Mouse (Mus musculus) limb, embryonic 15.5 days (tissue): ENCODE measurements at regions not wholly inside any gene's neighbourhood (a gene's known extent, or its start where the extent isn't known, plus 50 kb on each side); places are given as distances from the start of the nearest gene placed in this dataset.

Experiments used
- ATAC-seq: fragments of 200-750 bp; cut with Nextera tagmentation; 2 replicates; pipeline ENCODE4 v1.8.0; 2017; ENCODE audit warnings: low read depth, moderate TSS enrichment; ENCODE audit not compliant: insufficient number of reproducible peaks, low FRiP score, low TSS enrichment
- H3K27ac ChIP-seq: fragments of 300-500 bp; sonication (generic); 2 replicates; pipeline ENCODE4 v1.5.1; 2015; ENCODE audit warnings: moderate library complexity, mild to moderate bottlenecking, inconsistent platforms
- H3K27me3 ChIP-seq: fragments of 300-500 bp; sonication (generic); 2 replicates; pipeline ENCODE4 v1.6.1; 2015; ENCODE audit warnings: inconsistent platforms
- H3K36me3 ChIP-seq: fragments of 300-500 bp; sonication (generic); 2 replicates; pipeline ENCODE4 v1.6.1; 2015; ENCODE audit warnings: inconsistent platforms
- H3K4me1 ChIP-seq: fragments of 300-500 bp; sonication (generic); 2 replicates; pipeline ENCODE4 v1.6.1; 2015; ENCODE audit warnings: inconsistent platforms
- H3K4me2 ChIP-seq: fragments of 300-500 bp; sonication (generic); 2 replicates; pipeline ENCODE4 v1.6.1; 2015; ENCODE audit warnings: mild to moderate bottlenecking, inconsistent platforms
- H3K4me3 ChIP-seq: fragments of 300-500 bp; sonication (generic); 2 replicates; pipeline ENCODE4 v1.5.1; 2015; ENCODE audit warnings: mild to moderate bottlenecking, inconsistent platforms
- H3K9ac ChIP-seq: fragments of 300-500 bp; sonication (generic); 2 replicates; pipeline ENCODE4 v1.6.1; 2015; ENCODE audit warnings: inconsistent platforms
- H3K9me3 ChIP-seq: fragments of 300-500 bp; sonication (generic); 2 replicates; pipeline ENCODE4 v1.6.1; 2016; ENCODE audit warnings: inconsistent platforms
- WGBS: fragments of 180-500 bp; shearing (Covaris S2); methylation state at CpG from one replicate; pipeline ENCODE4 v1.1.7; 2015; 5-methylcytosine and 5-hydroxymethylcytosine counted together

- H3K4me2 ChIP-seq: no peak overlapping the region
- no peak overlapping the region for H3K9ac ChIP-seq
- H3K4me3 ChIP-seq: no peak overlapping the region
- no peak for ATAC-seq
- no peaks in the 10 kb centered on the region for H3K36me3 ChIP-seq
- 62% methylated on average over 2 of the region's 2 CpGs for WGBS
- no peaks in the 10 kb centered on the region for H3K9me3 ChIP-seq
- H3K27ac ChIP-seq: no peak overlapping the region
- H3K27me3 ChIP-seq: no peaks in the 10 kb centered on the region
- 0 out of 2 replicates have a peak, but pooled peaks cover 3% of the 10 kb centered on the region for H3K4me1 ChIP-seq
Observed at GRCm38 (mm10) chr9:117967080-117967479, 73.2 kb upstream of the Azi2 start.

GRCm38 (mm10) chr9:117966326-117966989 lies 73.8 kb upstream of the Azi2 start:
- Histone ChIP-seq H3K27ac (no peak overlapping the region), H3K9ac (no peak overlapping the region), H3K4me2 (no peak overlapping the region), H3K4me3 (no peak overlapping the region), H3K36me3 (no peaks in the 10 kb centered on the region), H3K9me3 (no peaks in the 10 kb centered on the region), H3K27me3 (no peaks in the 10 kb centered on the region), H3K4me1 (0 out of 2 replicates have a peak, but pooled peaks cover 3% of the 10 kb centered on the region)
- 51% methylated on average over 10 of the region's 10 CpGs for WGBS
- ATAC-seq: no peak

GRCm38 (mm10) chr9:117962088-117963030 lies 77.9 kb upstream of the Azi2 start:
- Histone ChIP-seq H3K4me1 (0 out of 2 replicates have a peak, but pooled peaks cover 3% of the 10 kb centered on the region), H3K27me3 (no peaks in the 10 kb centered on the region), H3K4me3 (no peak overlapping the region), H3K9me3 (no peaks in the 10 kb centered on the region), H3K4me2 (no peak overlapping the region), H3K27ac (no peak overlapping the region), H3K36me3 (no peaks in the 10 kb centered on the region), H3K9ac (no peak overlapping the region)
- WGBS: 71% methylated on average over 9 of the region's 9 CpGs
- ATAC-seq: no peak

GRCm38 (mm10) chr9:117959845-117960244 lies 80.5 kb upstream of the Azi2 start:
- H3K27ac ChIP-seq: no peak overlapping the region
- H3K9ac ChIP-seq: no peak overlapping the region
- 88% methylated on average over 2 of the region's 2 CpGs for WGBS
- H3K36me3 ChIP-seq: no peaks in the 10 kb centered on the region
- H3K4me3 ChIP-seq: no peak overlapping the region
- H3K27me3 ChIP-seq: no peaks in the 10 kb centered on the region
- no peak overlapping the region for H3K4me2 ChIP-seq
- no peaks in the 10 kb centered on the region for H3K9me3 ChIP-seq
- ATAC-seq: no peak
- H3K4me1 ChIP-seq: peaks cover 6% of the 10 kb centered on the region; the same call in 1 of the 2 replicates

DNA sequence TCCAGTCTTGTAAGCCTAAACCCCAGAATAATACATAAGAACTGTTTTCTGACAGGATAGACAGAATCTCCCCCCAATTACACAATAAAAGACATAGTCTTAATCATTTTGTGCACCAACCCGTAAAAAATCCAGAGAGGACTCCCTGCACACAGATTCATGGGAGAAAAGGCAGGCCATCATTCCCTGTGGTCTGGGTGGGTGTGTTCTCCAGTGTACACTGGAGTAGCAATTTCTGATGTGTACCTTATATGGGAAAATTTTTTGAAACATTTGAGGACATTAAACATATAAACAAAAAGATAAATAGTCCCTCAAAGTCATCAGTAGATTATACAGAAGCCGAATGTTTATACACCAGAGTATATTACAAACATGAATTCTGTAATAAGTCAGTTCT lies 83.1 kb upstream of the Azi2 start:
- Histone ChIP-seq H3K4me2 (no peak overlapping the region), H3K4me3 (no peak overlapping the region), H3K27ac (no peak overlapping the region), H3K9ac (no peak overlapping the region), H3K4me1 (peaks cover 6% of the 10 kb centered on the region; the same call in 1 of the 2 replicates), H3K36me3 (no peaks in the 10 kb centered on the region), H3K27me3 (no peaks in the 10 kb centered on the region), H3K9me3 (no peaks in the 10 kb centered on the region)
- ATAC-seq: no peak
- 66% methylated on average over 2 of the region's 2 CpGs for WGBS

DNA sequence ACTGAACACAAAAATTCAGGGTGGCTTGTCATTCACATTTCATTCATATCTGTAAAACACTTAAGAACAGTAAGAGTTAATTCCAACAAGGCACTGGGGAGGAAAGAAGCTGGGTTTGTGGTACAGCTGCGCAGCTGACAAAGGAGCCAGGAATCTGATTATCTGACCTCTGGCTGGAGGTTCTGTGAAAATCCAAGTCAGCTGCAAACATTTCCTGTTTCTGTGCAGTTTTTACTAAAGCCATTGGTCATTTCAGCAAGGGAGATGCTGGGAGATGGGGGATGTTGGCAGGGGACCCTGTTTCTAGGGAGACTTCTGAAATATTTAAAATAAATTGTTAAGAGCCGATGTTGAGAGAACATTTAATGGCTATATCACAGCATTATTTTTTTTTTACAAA lies 83.6 kb upstream of the Azi2 start:
- 37% methylated on average over 2 of the region's 2 CpGs for WGBS
- Histone ChIP-seq H3K4me3 (no peak overlapping the region), H3K27ac (peak overlapping the region; percentile 9; the same call in 1 of the 2 replicates), H3K4me1 (peaks cover 6% of the 10 kb centered on the region; the same call in 1 of the 2 replicates), H3K4me2 (no peak overlapping the region), H3K36me3 (no peaks in the 10 kb centered on the region), H3K27me3 (no peaks in the 10 kb centered on the region), H3K9ac (no peak overlapping the region), H3K9me3 (no peaks in the 10 kb centered on the region)
- ATAC-seq: no peak

GRCm38 (mm10) chr9:117927466-117927847 lies 112.8 kb upstream of the Azi2 start:
- no peak overlapping the region for H3K27ac ChIP-seq
- 83% methylated on average over 7 of the region's 7 CpGs for WGBS
- H3K9ac ChIP-seq: no peak overlapping the region
- no peak for ATAC-seq
- H3K27me3 ChIP-seq: no peaks in the 10 kb centered on the region
- no peaks in the 10 kb centered on the region for H3K9me3 ChIP-seq
- no peak overlapping the region for H3K4me2 ChIP-seq
- no peaks in the 10 kb centered on the region for H3K4me1 ChIP-seq
- H3K36me3 ChIP-seq: no peaks in the 10 kb centered on the region
- H3K4me3 ChIP-seq: no peak overlapping the region

- H3K4me1 ChIP-seq: no peaks in the 10 kb centered on the region
- 69% methylated on average over 5 of the region's 5 CpGs for WGBS
- ATAC-seq: no peak
Observed at GRCm38 (mm10) chr9:117926700-117927465, 113.4 kb upstream of the Azi2 start.

GRCm38 (mm10) chr9:117922992-117923391 lies 117.3 kb upstream of the Azi2 start:
- Histone ChIP-seq H3K27ac (no peak overlapping the region), H3K4me3 (no peak overlapping the region), H3K4me2 (no peak overlapping the region), H3K36me3 (no peaks in the 10 kb centered on the region), H3K4me1 (no peaks in the 10 kb centered on the region), H3K27me3 (no peaks in the 10 kb centered on the region), H3K9ac (no peak overlapping the region), H3K9me3 (0 out of 2 replicates have a peak, but pooled peaks cover 3% of the 10 kb centered on the region)
- 45% methylated on average over 4 of the region's 4 CpGs for WGBS
- ATAC-seq: no peak

More at GRCm38 (mm10) chr9:117926700-117927465, 113.4 kb upstream of the Azi2 start:
- Histone ChIP-seq H3K27ac (no peak overlapping the region), H3K4me2 (no peak overlapping the region), H3K9ac (no peak overlapping the region), H3K27me3 (no peaks in the 10 kb centered on the region), H3K9me3 (no peaks in the 10 kb centered on the region), H3K36me3 (no peaks in the 10 kb centered on the region), H3K4me3 (no peak overlapping the region)

DNA sequence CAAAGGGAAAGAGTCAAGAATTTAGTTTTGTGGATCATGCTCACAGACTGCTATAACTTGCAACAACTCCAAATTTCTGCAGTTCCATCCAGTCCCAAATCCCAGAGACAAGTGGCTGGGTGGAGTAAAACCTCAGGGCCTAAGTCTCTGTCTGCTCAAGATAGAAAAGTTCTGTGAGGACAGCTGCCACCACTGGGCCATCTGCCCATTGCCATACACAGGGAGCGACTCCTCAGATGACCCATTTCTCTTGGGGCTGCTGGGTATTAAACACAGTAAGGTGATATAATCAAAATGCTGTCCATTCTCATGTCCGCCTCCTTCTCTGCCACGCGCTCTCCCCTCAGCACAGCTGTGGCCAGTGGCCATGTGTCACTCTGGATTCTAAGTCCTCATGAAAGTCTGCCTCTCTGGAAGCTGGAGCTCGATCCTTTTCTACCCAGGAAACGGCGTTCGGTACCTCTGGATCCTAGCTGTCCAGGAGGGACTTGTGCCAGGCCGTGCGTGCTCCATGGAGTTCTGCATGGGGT lies 132.3 kb upstream of the Azi2 start:
- 92% methylated on average over 10 of the region's 10 CpGs for whole genome bisulfite sequencing
- Histone ChIP-seq H3K9me3 (no peaks in the 10 kb centered on the region), H3K27me3 (no peaks in the 10 kb centered on the region), H3K36me3 (no peaks in the 10 kb centered on the region), H3K4me1 (no peaks in the 10 kb centered on the region), H3K4me2 (no peak overlapping the region), H3K27ac (no peak overlapping the region), H3K9ac (no peak overlapping the region), H3K4me3 (no peak overlapping the region)
- ATAC-seq: no peak

DNA sequence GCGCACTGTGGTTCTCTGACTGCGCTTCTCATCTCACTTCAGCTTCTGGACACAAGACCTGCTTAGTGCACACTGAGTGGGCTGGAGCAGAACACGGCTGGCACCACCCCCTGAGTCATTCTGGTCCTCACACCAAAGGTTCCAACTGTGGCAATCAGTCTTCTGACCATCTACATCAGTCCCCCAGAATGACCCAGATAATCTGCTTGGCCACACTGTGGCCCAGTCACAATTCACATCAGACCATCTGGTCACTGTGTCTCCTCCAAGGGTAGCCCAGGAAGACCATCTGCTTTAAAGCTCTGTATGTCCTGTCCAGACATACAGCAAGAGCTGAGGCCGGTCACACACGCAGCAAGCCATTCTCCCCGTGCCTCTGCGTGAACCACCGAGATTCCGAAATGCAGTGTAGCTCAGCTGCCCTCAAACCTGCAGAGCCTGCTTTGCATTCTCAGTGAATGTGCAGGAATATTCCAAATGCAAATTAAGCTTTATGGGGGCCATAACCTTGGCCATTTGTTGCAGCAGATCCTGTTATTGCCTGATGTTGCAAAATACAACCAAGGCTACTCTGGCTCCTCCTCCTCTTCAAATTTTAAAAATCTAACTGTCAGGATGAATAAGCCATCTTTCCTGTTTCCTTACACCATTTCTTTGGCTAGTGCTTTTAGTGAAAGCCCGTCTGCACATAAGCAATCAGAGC lies 135.1 kb upstream of the Azi2 start:
- Histone ChIP-seq H3K36me3 (no peaks in the 10 kb centered on the region), H3K4me1 (no peaks in the 10 kb centered on the region), H3K9me3 (no peaks in the 10 kb centered on the region), H3K27ac (no peak overlapping the region), H3K4me2 (no peak overlapping the region), H3K27me3 (no peaks in the 10 kb centered on the region), H3K9ac (no peak overlapping the region), H3K4me3 (no peak overlapping the region)
- no peak for ATAC-seq
- 69% methylated on average over 10 of the region's 10 CpGs for WGBS
